Mouse (Mus musculus) brain, embryonic 14.5 days (tissue): Measurements from ENCODE around the gene Zc3h18. TPM values are rescaled to one million over a fixed set of nuclear protein-coding genes. Genes with fewer than 3 reads are reported as not detected.

Source experiments
- DNase-seq: peaks from one replicate; pipeline ENCODE4 v3.0.0-alpha.2; 2011; ENCODE audit warnings: low read depth
- CTCF ChIP-seq: fragments of 200-500 bp; IDR thresholded peaks from 2 replicates; pipeline ENCODE4 v1.5.1; 2012; ENCODE audit warnings: inconsistent platforms, mild to moderate bottlenecking, moderate library complexity, borderline replicate concordance; ENCODE audit not compliant: insufficient read depth, insufficient read length; ENCODE audit errors: extremely low read depth
- POLR2A ChIP-seq: fragments of 200-500 bp; IDR thresholded peaks from 2 replicates; pipeline ENCODE4 v1.6.1; 2012; ENCODE audit warnings: mild to moderate bottlenecking, inconsistent platforms, borderline replicate concordance; ENCODE audit not compliant: poor library complexity, insufficient read depth, insufficient read length, severe bottlenecking; ENCODE audit errors: extremely low read depth
- polyA plus RNA-seq: library from polyadenylated mRNA; depleted of rRNA; stranded (reverse); fragments of >200 nt; gene quantifications from 2 replicates; pipeline ENCODE4 v1.2.3, GENCODE M21; 2012

The Zc3h18 gene
- polyA plus RNA-seq, 1 experiment = 51.8 TPM

- no peak for DNase-seq
- TF ChIP-seq CTCF = peak; percentile 26; the same call in 1 of the 2 replicates
- TF ChIP-seq POLR2A = no peak
Observed at GRCm38 (mm10) chr8:122338852-122339251, 37.6 kb upstream of the Zc3h18 start.

GRCm38 (mm10) chr8:122340761-122341160 lies 35.6 kb upstream of the Zc3h18 start:
- TF ChIP-seq POLR2A (no peak), CTCF (no peak)
- DNase-seq = no peak

- no peak for DNase-seq
- TF ChIP-seq CTCF (no peak), POLR2A (no peak)
Observed at GRCm38 (mm10) chr8:122341790-122342189, 34.6 kb upstream of the Zc3h18 start.

GRCm38 (mm10) chr8:122342362-122342761 lies 34.0 kb upstream of the Zc3h18 start:
- no peak for TF ChIP-seq CTCF
- no peak for TF ChIP-seq POLR2A
- no peak for DNase-seq

GRCm38 (mm10) chr8:122342806-122343209 lies 33.6 kb upstream of the Zc3h18 start:
- peak; percentile 26 for DNase-seq
- TF ChIP-seq POLR2A (no peak), CTCF (no peak)

GRCm38 (mm10) chr8:122343341-122343740 lies 33.1 kb upstream of the Zc3h18 start:
- no peak for TF ChIP-seq POLR2A
- TF ChIP-seq CTCF = no peak
- no peak for DNase-seq

GRCm38 (mm10) chr8:122343758-122344157 lies 32.7 kb upstream of the Zc3h18 start:
- DNase-seq = no peak
- TF ChIP-seq POLR2A (no peak), CTCF (no peak)

GRCm38 (mm10) chr8:122344219-122344618 lies 32.2 kb upstream of the Zc3h18 start:
- TF ChIP-seq POLR2A (no peak), CTCF (no peak)
- no peak for DNase-seq

- TF ChIP-seq CTCF (no peak), POLR2A (no peak)
- DNase-seq = no peak
Observed at GRCm38 (mm10) chr8:122345181-122346095, 31.0 kb upstream of the Zc3h18 start.

- peak; percentile 90 for DNase-seq
- TF ChIP-seq CTCF = no peak
- no peak for TF ChIP-seq POLR2A
Observed at GRCm38 (mm10) chr8:122347811-122348552, 28.4 kb upstream of the Zc3h18 start.

GRCm38 (mm10) chr8:122349357-122350297 lies 26.8 kb upstream of the Zc3h18 start:
- TF ChIP-seq POLR2A = no peak
- TF ChIP-seq CTCF = no peak
- DNase-seq = no peak
